Mouse (Mus musculus) layer of hippocampus, adult 2 months (tissue): ENCODE measurements around the gene Anks1. TPM values are rescaled to one million over a fixed set of nuclear protein-coding genes. Genes with fewer than 3 reads are reported as not detected.
A peak's percentile ranks its signal among the peaks of the same experiment; 100 is the strongest.

ENCODE experiments used
- DNase-seq, 2 experiments: peaks; one replicate each; pipeline ENCODE4 v3.0.0; 2022; ENCODE audit warnings: low spot score in 2 of 2
- H3K27ac ChIP-seq: fragments of 200-600 bp; 2 replicates; pipeline ENCODE4 v1.8.1; 2022
- H3K4me3 ChIP-seq: fragments of 200-600 bp; 2 replicates; pipeline ENCODE4 v1.8.1; 2022; ENCODE audit warnings: mild to moderate bottlenecking
- CTCF ChIP-seq: fragments of 200-600 bp; conservative IDR thresholded peaks from 2 replicates; pipeline ENCODE4 v1.8.1; 2022; ENCODE audit warnings: antibody characterized with exemption, mild to moderate bottlenecking, moderate library complexity
- total RNA-seq, 2 experiments: library from RNA; stranded (reverse); gene quantifications; 2 replicates each; pipeline ENCODE4 v1.2.3; 2021

Gene Anks1
- total RNA-seq, 2 experiments from 2014 or later: 35.6 to 42.0 TPM

- no peak for TF ChIP-seq CTCF
- DNase-seq: no peak
- Histone ChIP-seq H3K27ac (no peak overlapping the region), H3K4me3 (no peak overlapping the region)
Measured at GRCm38 (mm10) chr17:28050210-28050609, 141.1 kb downstream of the Anks1 start.

GRCm38 (mm10) chr17:28052293-28052863 lies 143.3 kb downstream of the Anks1 start:
- H3K27ac ChIP-seq: no peak overlapping the region
- H3K4me3 ChIP-seq: no peak overlapping the region
- TF ChIP-seq CTCF: no peak
- no peak for DNase-seq

GRCm38 (mm10) chr17:28058346-28058745 lies 149.2 kb downstream of the Anks1 start:
- Histone ChIP-seq H3K27ac (no peak overlapping the region), H3K4me3 (no peak overlapping the region)
- no peak for DNase-seq
- no peak for TF ChIP-seq CTCF

- H3K27ac ChIP-seq: no peak overlapping the region
- DNase-seq: no peak
- TF ChIP-seq CTCF: no peak
- H3K4me3 ChIP-seq: no peak overlapping the region
Measured at GRCm38 (mm10) chr17:28060681-28061080, 151.6 kb downstream of the Anks1 start.

GRCm38 (mm10) chr17:28061472-28061871 lies 152.4 kb downstream of the Anks1 start:
- Histone ChIP-seq H3K4me3 (no peak overlapping the region), H3K27ac (peak overlapping the region; percentile 25; the same call in 1 of the 2 replicates)
- TF ChIP-seq CTCF: peak; percentile 84
- DNase-seq: peak in 1 of 2 experiments; percentile 54

- TF ChIP-seq CTCF: no peak
- Histone ChIP-seq H3K4me3 (no peak overlapping the region), H3K27ac (no peak overlapping the region)
- DNase-seq: no peak
Measured at GRCm38 (mm10) chr17:28062710-28063109, 153.6 kb downstream of the Anks1 start.

- DNase-seq: no peak
- Histone ChIP-seq H3K4me3 (no peak overlapping the region), H3K27ac (no peak overlapping the region)
- TF ChIP-seq CTCF: no peak
Measured at GRCm38 (mm10) chr17:28063163-28063562, 154.1 kb downstream of the Anks1 start.

GRCm38 (mm10) chr17:28067303-28067702 lies 158.2 kb downstream of the Anks1 start:
- Histone ChIP-seq H3K4me3 (no peak overlapping the region), H3K27ac (no peak overlapping the region)
- no peak for TF ChIP-seq CTCF
- no peak for DNase-seq

GRCm38 (mm10) chr17:28069446-28069845 lies 160.3 kb downstream of the Anks1 start:
- DNase-seq: no peak
- Histone ChIP-seq H3K27ac (no peak overlapping the region), H3K4me3 (no peak overlapping the region)
- no peak for TF ChIP-seq CTCF

- no peak overlapping the region for H3K27ac ChIP-seq
- TF ChIP-seq CTCF: no peak
- DNase-seq: no peak
- H3K4me3 ChIP-seq: no peak overlapping the region
Measured at GRCm38 (mm10) chr17:28070256-28070655, 161.2 kb downstream of the Anks1 start.

- H3K4me3 ChIP-seq: no peak overlapping the region
- H3K27ac ChIP-seq: no peak overlapping the region
- DNase-seq: no peak
- TF ChIP-seq CTCF: no peak
Measured at GRCm38 (mm10) chr17:28072730-28073129, 163.6 kb downstream of the Anks1 start.

GRCm38 (mm10) chr17:28074486-28074885 lies 165.4 kb downstream of the Anks1 start:
- no peak for TF ChIP-seq CTCF
- Histone ChIP-seq H3K27ac (no peak overlapping the region), H3K4me3 (no peak overlapping the region)
- DNase-seq: no peak

GRCm38 (mm10) chr17:28078028-28078427 lies 168.9 kb downstream of the Anks1 start:
- H3K4me3 ChIP-seq: no peak overlapping the region
- TF ChIP-seq CTCF: no peak
- no peak for DNase-seq
- H3K27ac ChIP-seq: no peak overlapping the region

- peak; percentile 83 for TF ChIP-seq CTCF
- DNase-seq: peak; percentile 75 to 81
- Histone ChIP-seq H3K4me3 (peak overlapping the region; percentile 76), H3K27ac (no peak overlapping the region; the same call in 1 of the 2 replicates)
Measured at GRCm38 (mm10) chr17:28079618-28080017, 170.5 kb downstream of the Anks1 start.
